Mouse (Mus musculus) testis, adult 2 months (tissue): ENCODE measurements around the gene Prmt3.

Experiments
- CTCF ChIP-seq: fragments of 200-500 bp; IDR thresholded peaks from 2 replicates; pipeline ENCODE4 v1.5.1; 2012; ENCODE audit warnings: low read depth, mild to moderate bottlenecking, inconsistent platforms, low read length, moderate library complexity; ENCODE audit not compliant: control insufficient read depth, insufficient read depth, insufficient replicate concordance
- POLR2A ChIP-seq: fragments of 200-500 bp; IDR thresholded peaks from 2 replicates; pipeline ENCODE4 v1.6.1; 2012; ENCODE audit warnings: low read depth, mild to moderate bottlenecking, inconsistent platforms, low read length, moderate library complexity; ENCODE audit not compliant: control insufficient read depth

GRCm38 (mm10) chr7:49853342-49854181 lies 75.4 kb downstream of the Prmt3 start:
- TF ChIP-seq CTCF (no peak), POLR2A (no peak)
